Mouse (Mus musculus) kidney, postnatal 0 days (tissue): ENCODE measurements around the gene Gja10. TPM values are rescaled to one million over a fixed set of nuclear protein-coding genes. Genes with fewer than 3 reads are reported as not detected.

Experiments
- ATAC-seq: fragments of 200-750 bp; cut with Nextera tagmentation; replicated peaks from 2 replicates; pipeline ENCODE4 v1.8.0; 2017; ENCODE audit warnings: low read depth, moderate number of reproducible peaks, moderate TSS enrichment, moderate library complexity; ENCODE audit not compliant: low FRiP score
- DNase-seq: peaks from one replicate; pipeline ENCODE4 v3.0.0-alpha.2; 2016; ENCODE audit warnings: low spot score
- H3K27ac ChIP-seq: fragments of 300-500 bp; sonication (generic); 2 replicates; pipeline ENCODE4 v1.5.1; 2014; ENCODE audit warnings: mild to moderate bottlenecking
- H3K27me3 ChIP-seq: fragments of 300-500 bp; sonication (generic); 2 replicates; pipeline ENCODE4 v1.6.1; 2014; ENCODE audit warnings: low read length, mixed read lengths; ENCODE audit not compliant: insufficient read depth
- H3K36me3 ChIP-seq: fragments of 300-500 bp; sonication (generic); 2 replicates; pipeline ENCODE4 v1.6.1; 2014; ENCODE audit warnings: low read length, mixed read lengths; ENCODE audit not compliant: insufficient read depth
- H3K4me1 ChIP-seq: fragments of 300-500 bp; sonication (generic); replicated peaks from 2 replicates; pipeline ENCODE4 v1.6.1; 2014; ENCODE audit warnings: antibody characterized with exemption, low read length, mixed read lengths; ENCODE audit not compliant: insufficient read depth
- H3K4me2 ChIP-seq: fragments of 300-500 bp; sonication (generic); 2 replicates; pipeline ENCODE4 v1.6.1; 2014; ENCODE audit warnings: mild to moderate bottlenecking, low read length, moderate library complexity, mixed read lengths
- H3K4me3 ChIP-seq: fragments of 300-500 bp; sonication (generic); replicated peaks from 2 replicates; pipeline ENCODE4 v1.5.1; 2014; ENCODE audit warnings: low read depth, low read length
- H3K9ac ChIP-seq: fragments of 300-500 bp; sonication (generic); 2 replicates; pipeline ENCODE4 v1.6.1; 2014; ENCODE audit warnings: low read depth, low read length
- H3K9me3 ChIP-seq: fragments of 300-500 bp; sonication (generic); replicated peaks from 2 replicates; pipeline ENCODE4 v1.6.1; 2016; ENCODE audit warnings: low read length, inconsistent platforms, mixed read lengths
- CTCF ChIP-seq: IDR thresholded peaks from 2 replicates; pipeline ENCODE4 v1.5.1; 2016; ENCODE audit warnings: antibody characterized with exemption, low read depth, mild to moderate bottlenecking, moderate library complexity
- WGBS: fragments of 180-500 bp; shearing (Covaris S2); extraction: QIAGEN DNeasy Blood & Tissue Kit; methylation state at CpG from one replicate; pipeline ENCODE4 v1.1.7; 2014; 5-methylcytosine and 5-hydroxymethylcytosine counted together
- polyA plus RNA-seq: library from polyadenylated mRNA; unstranded; fragments of >200 nt; fragmentation: Nextera tagmentation; extraction: Ambion mirVana; gene quantifications from 2 replicates; pipeline ENCODE4 v1.2.1, GENCODE M21; 2015

Gene Gja10
- polyA plus RNA-seq, 1 experiment from 2014 or later = not detected

DNA sequence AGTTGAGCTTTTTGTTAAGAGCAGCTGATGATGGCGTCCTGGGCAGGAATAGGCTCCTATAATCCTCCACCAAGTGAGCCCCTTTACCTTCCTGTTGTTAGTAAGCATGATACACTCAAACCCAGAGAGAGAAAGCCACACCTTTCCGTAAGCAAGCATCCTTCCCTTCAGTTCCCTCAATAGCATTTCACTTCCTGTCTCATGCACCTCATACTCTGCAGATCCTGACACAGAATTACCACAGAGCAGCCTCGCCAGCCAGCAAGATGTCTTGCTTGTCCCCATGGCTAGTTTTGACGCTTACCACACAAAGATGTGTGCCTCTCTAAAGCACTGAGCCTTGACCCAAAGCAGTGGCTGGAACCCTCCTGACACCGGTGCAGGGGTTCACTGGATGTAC lies 15.0 kb downstream of the Gja10 start:
- TF ChIP-seq CTCF = no peak
- no peak overlapping the region for H3K4me2 ChIP-seq
- H3K9ac ChIP-seq = no peak overlapping the region
- DNase-seq (no peak), ATAC-seq (no peak)
- H3K9me3 ChIP-seq = no peaks in the 10 kb centered on the region
- H3K36me3 ChIP-seq = no peaks in the 10 kb centered on the region
- WGBS = 77% methylated on average over 5 of the region's 5 CpGs
- H3K27ac ChIP-seq = no peak overlapping the region
- no peak overlapping the region for H3K4me3 ChIP-seq
- H3K4me1 ChIP-seq = no peaks in the 10 kb centered on the region
- no peaks in the 10 kb centered on the region for H3K27me3 ChIP-seq

DNA sequence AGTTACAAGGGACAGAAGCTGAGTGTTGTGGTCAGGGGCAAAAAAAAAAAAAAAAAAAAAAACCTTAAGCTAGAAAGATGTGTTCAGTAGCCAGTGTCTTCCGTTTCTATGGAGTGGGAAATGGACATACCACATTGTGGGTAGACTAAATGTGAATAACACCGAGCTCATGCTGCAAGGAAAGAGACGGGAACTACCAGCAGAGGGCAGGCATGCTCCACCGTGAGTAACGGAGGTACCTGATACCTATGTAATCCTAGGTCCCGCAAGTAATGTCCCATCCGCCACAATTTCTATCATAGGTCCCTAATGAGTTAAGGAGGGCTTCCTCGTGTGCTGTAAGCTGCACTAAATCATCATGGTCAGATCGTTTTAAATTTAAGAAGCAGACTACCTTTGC lies 16.0 kb downstream of the Gja10 start:
- peak; percentile 82 for TF ChIP-seq CTCF
- no peaks in the 10 kb centered on the region for H3K27me3 ChIP-seq
- H3K4me1 ChIP-seq = no peaks in the 10 kb centered on the region
- WGBS = 9% methylated on average over 9 of the region's 9 CpGs
- no peaks in the 10 kb centered on the region for H3K36me3 ChIP-seq
- no peaks in the 10 kb centered on the region for H3K9me3 ChIP-seq
- no peak overlapping the region for H3K27ac ChIP-seq
- DNase-seq (peak; percentile 61), ATAC-seq (no peak)
- no peak overlapping the region for H3K9ac ChIP-seq
- H3K4me2 ChIP-seq = no peak overlapping the region
- H3K4me3 ChIP-seq = no peak overlapping the region

DNA sequence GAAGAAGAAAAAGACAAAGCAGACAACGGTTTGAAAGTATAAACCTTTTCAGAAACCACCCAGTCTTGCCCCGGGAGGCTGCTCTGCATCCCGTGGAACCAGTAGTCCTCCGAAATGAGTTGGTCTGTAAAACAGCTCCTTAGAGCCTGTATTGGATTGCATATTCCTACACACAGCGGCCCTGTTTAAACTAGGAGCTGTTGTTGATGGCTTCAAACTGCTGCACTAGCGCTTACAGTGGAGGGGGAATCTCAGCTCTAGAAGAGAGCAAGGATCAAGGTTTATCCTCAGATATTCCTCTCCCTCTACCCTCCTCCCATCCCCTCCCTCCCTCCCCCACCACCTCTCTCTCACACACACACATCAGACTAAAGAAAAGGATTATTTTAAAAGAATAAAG lies 18.4 kb downstream of the Gja10 start:
- Histone ChIP-seq H3K9me3 (no peaks in the 10 kb centered on the region), H3K36me3 (no peaks in the 10 kb centered on the region), H3K9ac (no peak overlapping the region), H3K4me1 (no peaks in the 10 kb centered on the region), H3K4me2 (no peak overlapping the region), H3K27ac (no peak overlapping the region), H3K27me3 (no peaks in the 10 kb centered on the region), H3K4me3 (no peak overlapping the region)
- DNase-seq (no peak), ATAC-seq (no peak)
- 75% methylated on average over 6 of the region's 6 CpGs for WGBS
- TF ChIP-seq CTCF = no peak

DNA sequence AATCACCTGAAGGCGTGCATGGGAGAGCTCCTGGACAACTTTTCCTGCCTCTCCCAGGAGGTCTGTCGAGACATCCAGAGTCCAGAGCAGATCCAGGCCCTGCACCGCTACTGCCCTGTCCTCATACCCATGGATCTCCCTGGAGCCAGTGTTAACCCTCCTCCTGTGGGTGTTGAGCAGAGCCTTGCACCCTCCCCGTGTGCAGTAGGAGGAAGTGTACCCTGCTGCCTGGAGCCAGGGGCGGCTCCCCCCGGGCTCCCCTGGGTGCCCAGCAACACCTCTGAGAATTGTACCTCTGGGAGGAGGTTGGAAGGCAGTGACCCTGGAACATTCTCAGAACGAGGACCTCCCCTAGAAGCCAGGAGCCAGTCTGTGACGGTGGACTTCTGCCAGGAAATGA lies 22.7 kb downstream of the Gja10 start:
- H3K9me3 ChIP-seq = no peaks in the 10 kb centered on the region
- H3K4me3 ChIP-seq = no peak overlapping the region
- no peaks in the 10 kb centered on the region for H3K27me3 ChIP-seq
- no peak overlapping the region for H3K4me2 ChIP-seq
- no peak for ATAC-seq
- no peak for TF ChIP-seq CTCF
- no peak overlapping the region for H3K9ac ChIP-seq
- no peaks in the 10 kb centered on the region for H3K36me3 ChIP-seq
- no peak overlapping the region for H3K27ac ChIP-seq
- no peaks in the 10 kb centered on the region for H3K4me1 ChIP-seq
- 73% methylated on average over 8 of the region's 8 CpGs for WGBS
- DNase-seq = no peak

DNA sequence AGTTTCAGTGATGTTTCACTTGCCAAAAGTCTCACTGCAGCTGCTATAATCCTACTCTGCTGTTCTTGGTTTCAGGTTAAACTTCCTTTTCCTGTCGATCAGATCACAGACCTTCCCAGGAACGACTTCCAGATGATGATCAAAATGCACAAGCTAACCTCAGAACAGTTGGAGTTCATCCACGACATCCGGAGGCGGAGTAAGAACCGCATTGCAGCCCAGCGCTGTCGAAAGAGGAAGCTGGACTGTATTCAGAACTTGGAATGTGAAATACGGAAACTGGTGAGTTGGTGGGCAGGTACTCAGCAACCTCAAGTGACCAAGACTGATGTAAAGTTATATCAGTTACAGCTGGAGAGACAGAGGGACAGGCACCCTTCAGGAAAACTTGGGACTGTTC lies 27.4 kb downstream of the Gja10 start:
- no peak for TF ChIP-seq CTCF
- DNase-seq (no peak), ATAC-seq (no peak)
- no peak overlapping the region for H3K4me3 ChIP-seq
- H3K9ac ChIP-seq = no peak overlapping the region
- H3K27ac ChIP-seq = no peak overlapping the region
- H3K27me3 ChIP-seq = no peaks in the 10 kb centered on the region
- 54% methylated on average over 9 of the region's 9 CpGs for WGBS
- H3K9me3 ChIP-seq = no peaks in the 10 kb centered on the region
- H3K4me2 ChIP-seq = no peak overlapping the region
- H3K4me1 ChIP-seq = no peaks in the 10 kb centered on the region
- no peaks in the 10 kb centered on the region for H3K36me3 ChIP-seq

DNA sequence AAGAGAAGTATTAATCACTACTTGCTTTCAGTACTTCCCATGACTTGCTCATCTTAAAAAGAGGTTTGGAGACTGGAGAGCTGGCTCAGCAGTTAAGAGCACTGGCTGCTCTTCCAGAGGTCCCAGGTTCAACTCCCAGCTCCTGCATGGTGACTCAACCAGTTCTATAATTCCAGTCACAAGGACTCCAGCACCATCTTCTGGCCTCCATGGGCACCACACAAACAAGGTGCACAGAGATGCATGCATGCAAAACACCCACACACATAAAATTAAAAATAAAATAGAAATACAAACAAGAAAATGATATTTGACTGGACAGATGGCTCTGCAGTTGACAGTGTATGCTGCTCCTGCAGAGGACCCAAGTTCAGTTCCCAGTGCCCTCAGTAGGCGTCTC lies 28.0 kb downstream of the Gja10 start:
- H3K4me2 ChIP-seq = no peak overlapping the region
- no peaks in the 10 kb centered on the region for H3K27me3 ChIP-seq
- ATAC-seq (no peak), DNase-seq (no peak)
- H3K4me1 ChIP-seq = no peaks in the 10 kb centered on the region
- no peak overlapping the region for H3K9ac ChIP-seq
- H3K36me3 ChIP-seq = no peaks in the 10 kb centered on the region
- WGBS = 79% methylated on average over 1 of the region's 1 CpGs
- peak; percentile 43; the same call in 1 of the 2 replicates for TF ChIP-seq CTCF
- H3K9me3 ChIP-seq = no peaks in the 10 kb centered on the region
- no peak overlapping the region for H3K27ac ChIP-seq
- no peak overlapping the region for H3K4me3 ChIP-seq

DNA sequence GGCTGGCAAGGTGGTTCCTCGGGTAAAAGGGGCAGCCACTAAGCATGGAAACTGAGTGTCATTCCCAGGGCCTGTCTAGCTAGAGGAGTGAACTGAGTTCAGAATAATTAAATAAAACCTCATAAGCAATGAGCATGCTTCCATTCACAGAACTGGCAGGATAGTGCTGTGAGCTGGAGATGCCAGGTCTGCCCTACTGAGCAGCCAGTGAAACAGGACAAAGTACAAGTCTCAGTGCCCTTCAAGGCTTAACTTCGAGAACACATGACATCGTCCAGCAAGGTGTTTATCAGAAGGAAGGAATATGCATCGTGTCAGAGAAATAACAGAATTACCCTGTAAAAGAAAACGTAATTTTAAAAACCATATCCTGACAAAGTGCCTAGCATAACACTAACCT lies 29.0 kb downstream of the Gja10 start:
- no peaks in the 10 kb centered on the region for H3K4me1 ChIP-seq
- DNase-seq = no peak
- no peak for ATAC-seq
- no peak overlapping the region for H3K9ac ChIP-seq
- H3K9me3 ChIP-seq = no peaks in the 10 kb centered on the region
- H3K36me3 ChIP-seq = no peaks in the 10 kb centered on the region
- no peak overlapping the region for H3K27ac ChIP-seq
- TF ChIP-seq CTCF = no peak
- no peak overlapping the region for H3K4me3 ChIP-seq
- no peak overlapping the region for H3K4me2 ChIP-seq
- no peaks in the 10 kb centered on the region for H3K27me3 ChIP-seq
- WGBS = 81% methylated on average over 5 of the region's 5 CpGs
